Mouse (Mus musculus) myocyte (in vitro differentiated cells): ENCODE measurements around the gene Usp46.

Experiments
- CEBPB ChIP-seq: IDR thresholded peaks from 2 replicates; pipeline ENCODE4 v1.6.1; 2011; ENCODE audit warnings: mild to moderate bottlenecking, moderate library complexity; ENCODE audit not compliant: poor library complexity, insufficient read depth, severe bottlenecking
- E2F4 ChIP-seq: IDR thresholded peaks from one replicate; pipeline ENCODE4 v1.6.1; 2011; ENCODE audit warnings: mild to moderate bottlenecking, control low read depth, moderate library complexity; ENCODE audit not compliant: insufficient read depth
- MAX ChIP-seq: IDR thresholded peaks from one replicate; pipeline ENCODE4 v1.6.1; 2011; ENCODE audit warnings: low read depth, mild to moderate bottlenecking, control low read depth
- POLR2A ChIP-seq: IDR thresholded peaks from one replicate; pipeline ENCODE4 v1.6.1; 2011; ENCODE audit warnings: low read depth, mild to moderate bottlenecking, control low read depth, moderate library complexity; ENCODE audit not compliant: insufficient read length
- POLR2AphosphoS2 ChIP-seq: IDR thresholded peaks from one replicate; pipeline ENCODE4 v1.6.1; 2011; ENCODE audit warnings: low read depth, control low read depth; ENCODE audit not compliant: insufficient read length
- REST ChIP-seq: IDR thresholded peaks from one replicate; pipeline ENCODE4 v1.6.1; 2011; ENCODE audit warnings: mild to moderate bottlenecking, control low read depth, moderate library complexity; ENCODE audit not compliant: insufficient read depth, insufficient read length
- TCF12 ChIP-seq: IDR thresholded peaks from one replicate; pipeline ENCODE4 v1.6.1; 2011; ENCODE audit warnings: mild to moderate bottlenecking, control low read depth; ENCODE audit not compliant: poor library complexity, insufficient read depth, severe bottlenecking
- USF1 ChIP-seq: IDR thresholded peaks from one replicate; pipeline ENCODE4 v1.6.1; 2011; ENCODE audit warnings: low read depth, mild to moderate bottlenecking, control low read depth, moderate library complexity

GRCm38 (mm10) chr5:73951649-73952000 lies 116.6 kb downstream of the Usp46 start:
- TF ChIP-seq POLR2A (no peak), MAX (no peak), USF1 (no peak), E2F4 (no peak), POLR2AphosphoS2 (no peak), REST (no peak), TCF12 (no peak), CEBPB (no peak)
